Mouse (Mus musculus): Measurements from ENCODE around the gene Ccpg1os. TPM values are rescaled to one million over a fixed set of nuclear protein-coding genes. Genes with fewer than 3 reads are reported as not detected.

Gene Ccpg1os
- total RNA-seq, 2 experiments from 2014 or later, result 9.9 to 11.1 TPM

GRCm38 (mm10) chr9:72988706-72989105, 3.5 kb upstream of the Ccpg1os start:
- no peak for DNase-seq (ENCODE audit: extremely low spot score in 1 of 2, low spot score in 1 of 2)

DNA sequence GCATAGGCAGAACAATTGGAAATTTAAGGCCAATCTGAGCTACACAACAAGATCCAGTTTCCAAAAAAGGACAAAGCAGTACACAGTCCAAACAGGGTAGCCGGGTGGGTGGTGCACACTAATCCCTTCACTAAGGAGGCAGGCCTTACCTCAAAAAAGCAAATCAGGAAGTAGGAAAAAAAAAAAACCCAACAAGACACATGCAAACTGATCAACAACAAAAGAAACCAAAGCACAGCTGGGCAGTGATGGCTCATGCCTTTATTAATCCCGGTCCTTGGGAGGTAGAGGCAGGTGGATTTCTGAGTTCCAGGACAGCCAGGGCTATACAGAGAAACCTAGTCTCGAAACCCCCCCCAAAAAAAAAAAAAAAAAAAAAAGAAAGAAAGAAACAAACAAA, 2.5 kb upstream of the Ccpg1os start:
- DNase-seq (ENCODE audit: extremely low spot score in 1 of 2, low spot score in 1 of 2), result no peak

- no peak for DNase-seq (ENCODE audit: extremely low spot score in 1 of 2, low spot score in 1 of 2)
Observed at GRCm38 (mm10) chr9:72983066-72983465, 2.1 kb downstream of the Ccpg1os start.

GRCm38 (mm10) chr9:72975242-72975641, 9.9 kb downstream of the Ccpg1os start:
- DNase-seq (ENCODE audit: extremely low spot score in 1 of 2, low spot score in 1 of 2), result no peak

GRCm38 (mm10) chr9:72974734-72975133, 10.4 kb downstream of the Ccpg1os start:
- no peak for DNase-seq (ENCODE audit: extremely low spot score in 1 of 2, low spot score in 1 of 2)

- DNase-seq (ENCODE audit: extremely low spot score in 1 of 2, low spot score in 1 of 2), result no peak
Observed at GRCm38 (mm10) chr9:72972984-72973383, 12.2 kb downstream of the Ccpg1os start.

DNA sequence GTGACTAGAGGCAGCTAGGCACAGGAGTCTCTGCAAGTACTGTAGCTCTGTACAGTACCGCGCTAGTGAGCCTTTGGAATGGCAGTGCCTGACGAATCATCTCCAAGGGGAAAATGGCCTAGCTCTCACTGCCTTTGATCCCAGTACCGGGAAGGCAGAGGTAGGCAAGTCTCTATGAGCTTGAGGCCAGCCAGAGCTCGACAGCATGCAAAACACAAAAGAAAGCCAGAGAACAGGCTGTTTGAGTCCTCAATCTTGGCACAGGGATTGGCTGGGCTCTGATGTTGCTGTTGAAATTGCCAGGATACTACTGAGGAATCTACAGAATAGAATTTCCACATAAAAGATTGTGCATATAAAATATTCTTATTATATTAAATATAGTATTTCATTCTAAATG, 12.7 kb downstream of the Ccpg1os start:
- no peak for DNase-seq (ENCODE audit: extremely low spot score in 1 of 2, low spot score in 1 of 2)

- DNase-seq (ENCODE audit: extremely low spot score in 1 of 2, low spot score in 1 of 2), result no peak
Observed at GRCm38 (mm10) chr9:72969874-72970273, 15.3 kb downstream of the Ccpg1os start.

DNA sequence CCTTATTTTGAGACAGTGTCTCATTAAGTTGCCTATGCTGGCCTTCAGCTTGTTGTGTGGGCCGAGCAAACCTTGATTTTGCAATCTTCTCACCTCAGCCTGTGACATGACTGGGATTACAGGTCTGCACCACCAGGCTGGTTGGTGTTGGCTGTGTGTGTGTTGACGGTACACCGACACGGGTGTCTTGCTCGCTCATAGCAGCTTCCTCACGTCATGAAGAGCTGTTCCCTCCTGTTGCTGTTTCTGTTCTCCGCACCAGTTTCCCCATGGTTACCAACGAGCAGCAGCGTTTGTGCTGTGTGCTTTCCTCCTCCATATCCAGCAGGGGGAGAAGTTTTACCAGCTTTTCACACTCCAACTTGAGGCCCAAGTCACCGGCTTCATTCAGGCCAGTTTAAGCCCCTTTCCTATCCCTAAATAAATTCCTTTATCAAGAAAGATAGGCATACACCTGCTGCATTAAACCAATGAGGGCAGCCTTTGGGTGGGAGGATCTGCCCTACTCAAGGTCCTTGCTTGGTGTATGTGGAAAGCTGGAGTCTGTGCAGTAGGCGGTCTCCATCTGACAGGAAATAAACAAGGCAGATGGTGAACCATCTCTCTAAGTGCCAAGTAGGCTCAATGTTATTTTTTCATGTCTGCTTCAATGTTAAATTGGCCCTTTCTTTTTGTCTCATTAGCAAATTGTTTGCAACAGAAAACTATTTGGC, 16.7 kb downstream of the Ccpg1os start:
- DNase-seq (ENCODE audit: extremely low spot score in 1 of 2, low spot score in 1 of 2), result peak; percentile 36 to 59

DNA sequence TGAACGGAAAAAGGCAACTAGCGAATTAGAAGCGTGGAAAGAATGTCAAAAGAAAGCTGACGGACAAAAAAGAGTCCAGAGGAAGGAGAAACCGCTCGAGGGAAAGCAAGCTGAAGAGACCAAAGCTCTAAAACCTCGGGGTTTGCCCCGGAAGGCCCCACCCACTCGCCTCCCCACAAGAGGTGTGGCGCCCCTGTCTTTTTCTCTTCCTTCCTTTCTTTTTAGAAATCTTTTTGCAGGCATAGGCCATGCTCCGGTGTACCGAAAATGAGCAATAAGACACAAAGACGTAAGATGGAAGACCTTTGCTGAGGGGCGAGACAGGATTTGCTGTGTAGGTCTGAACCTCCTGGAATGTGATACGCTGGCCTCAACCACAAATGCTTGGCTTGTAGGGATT, 23.2 kb downstream of the Ccpg1os start:
- DNase-seq (ENCODE audit: extremely low spot score in 1 of 2, low spot score in 1 of 2), result no peak

DNA sequence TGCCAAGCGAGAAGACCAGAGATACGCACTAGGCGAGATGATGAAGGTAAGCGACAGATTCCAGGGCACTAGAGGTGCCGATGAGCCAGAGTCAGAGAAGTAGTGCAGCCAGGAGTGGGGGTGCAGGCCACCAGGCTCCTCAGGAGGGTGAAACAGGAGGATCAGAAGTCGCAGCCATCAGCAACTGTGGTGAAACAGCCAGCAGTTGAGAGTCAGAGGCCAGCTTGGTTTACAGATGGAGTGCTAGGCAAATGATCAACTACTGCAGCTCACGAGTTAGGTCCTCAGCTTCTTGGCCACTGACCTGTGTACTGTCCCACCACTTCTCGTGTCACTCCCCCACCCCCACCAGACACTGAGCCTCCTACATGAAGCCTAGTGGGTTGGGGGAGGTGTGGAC, 23.8 kb downstream of the Ccpg1os start:
- DNase-seq (ENCODE audit: extremely low spot score in 1 of 2, low spot score in 1 of 2), result no peak

DNA sequence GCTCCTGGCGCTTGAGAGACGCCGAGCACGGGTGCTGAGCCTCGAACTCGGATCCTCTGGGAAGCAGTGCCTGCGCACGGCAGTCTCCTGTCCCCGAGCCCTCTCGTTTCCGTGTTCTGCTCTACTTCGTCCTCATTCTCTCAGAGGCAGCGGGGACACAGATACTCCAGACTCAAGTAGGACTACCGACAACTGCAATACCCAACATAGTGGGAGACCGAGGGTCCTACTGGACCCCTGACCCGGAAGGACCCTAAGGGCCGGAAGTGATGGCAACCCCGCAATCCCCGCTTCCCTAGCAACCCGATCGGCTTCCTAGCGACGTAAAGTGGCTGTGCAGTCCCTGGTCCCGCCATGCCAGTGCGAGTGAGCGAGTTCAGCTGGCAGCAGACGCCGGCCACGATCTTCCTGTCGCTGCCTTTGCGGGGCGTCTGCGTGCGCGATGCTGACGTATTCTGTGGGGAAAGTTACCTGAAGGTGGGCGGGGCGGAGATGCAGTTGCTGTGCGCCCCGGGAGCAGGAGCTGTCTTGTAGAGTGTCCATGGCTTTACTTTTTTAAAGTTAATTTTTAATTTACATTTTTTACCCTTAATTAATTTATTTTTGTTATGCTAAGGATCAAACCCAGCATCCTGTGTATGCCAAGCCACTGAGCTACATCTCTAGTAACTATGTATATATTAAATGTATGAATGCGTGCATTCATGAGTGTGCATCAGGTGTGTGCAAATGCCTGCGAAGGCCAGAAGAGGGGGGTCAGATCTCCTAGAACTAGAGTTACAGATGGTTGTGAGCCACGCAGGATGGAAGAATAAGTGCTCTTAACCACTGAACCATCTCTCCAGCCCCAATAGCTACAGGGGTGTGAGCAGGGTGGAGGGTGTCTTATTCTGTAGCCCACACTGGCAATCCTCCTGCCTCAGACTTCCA, 26.4 kb downstream of the Ccpg1os start, which contains the start of the genes Dyx1c1 and Gm44503:
Gene Dyx1c1 (plus strand): TSS at position 265 of the 930 bp plus-strand sequence.
Gene Gm44503 (plus strand): TSS at position 332 of the 930 bp plus-strand sequence.
- peak; percentile 42 to 56 for DNase-seq (ENCODE audit: extremely low spot score in 1 of 2, low spot score in 1 of 2)

- DNase-seq (ENCODE audit: extremely low spot score in 1 of 2, low spot score in 1 of 2), result no peak
Observed at GRCm38 (mm10) chr9:72955546-72955945, 29.6 kb downstream of the Ccpg1os start.

- no peak for DNase-seq (ENCODE audit: extremely low spot score in 1 of 2, low spot score in 1 of 2)
Observed at GRCm38 (mm10) chr9:72954746-72955145, 30.4 kb downstream of the Ccpg1os start.

DNA sequence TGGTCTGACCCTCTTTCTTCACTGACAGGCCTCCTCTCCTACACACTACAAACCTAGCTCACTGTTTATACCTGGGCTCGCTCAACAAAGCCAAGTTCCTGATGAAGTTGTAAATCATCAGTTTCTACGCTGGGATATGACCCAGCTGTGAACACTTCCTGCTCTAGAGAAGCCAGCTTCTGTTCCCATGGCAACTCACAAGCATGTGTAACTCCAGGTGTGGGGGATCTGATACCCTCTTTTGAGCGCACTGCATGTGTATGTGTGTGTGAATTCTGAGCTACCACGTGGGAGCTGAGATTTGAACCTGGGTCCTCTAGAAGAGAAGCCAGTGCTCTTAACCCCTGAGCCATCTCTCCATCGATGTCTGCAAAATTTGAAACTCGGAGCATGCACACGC, 35.6 kb downstream of the Ccpg1os start:
- DNase-seq (ENCODE audit: extremely low spot score in 1 of 2, low spot score in 1 of 2), result no peak

- no peak for DNase-seq (ENCODE audit: extremely low spot score in 1 of 2, low spot score in 1 of 2)
Observed at GRCm38 (mm10) chr9:72947010-72947409, 38.2 kb downstream of the Ccpg1os start.

- DNase-seq (ENCODE audit: extremely low spot score in 1 of 2, low spot score in 1 of 2), result no peak
Observed at GRCm38 (mm10) chr9:72944286-72944685, 40.9 kb downstream of the Ccpg1os start.

DNA sequence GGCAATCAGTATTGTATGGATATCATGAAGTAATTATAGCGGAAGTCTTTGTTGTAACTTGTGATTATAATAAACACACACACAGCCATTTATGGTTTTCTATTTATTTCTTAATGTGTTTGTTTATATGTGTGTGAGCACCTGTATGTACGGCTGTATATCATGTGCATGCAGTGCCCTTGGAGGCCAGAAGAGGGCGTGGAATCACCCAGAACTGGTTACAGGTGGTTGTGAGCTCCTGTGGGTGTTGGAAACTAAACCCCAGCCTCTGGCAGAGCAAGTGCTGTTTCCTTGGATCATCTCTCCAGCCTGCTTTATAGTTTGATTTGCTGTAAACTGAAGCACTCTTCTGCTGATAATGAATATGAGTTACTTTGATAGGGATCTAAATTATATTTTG, 41.8 kb downstream of the Ccpg1os start:
- no peak for DNase-seq (ENCODE audit: extremely low spot score in 1 of 2, low spot score in 1 of 2)

GRCm38 (mm10) chr9:72936301-72936700, 48.9 kb downstream of the Ccpg1os start:
- DNase-seq (ENCODE audit: extremely low spot score in 1 of 2, low spot score in 1 of 2), result no peak

DNA sequence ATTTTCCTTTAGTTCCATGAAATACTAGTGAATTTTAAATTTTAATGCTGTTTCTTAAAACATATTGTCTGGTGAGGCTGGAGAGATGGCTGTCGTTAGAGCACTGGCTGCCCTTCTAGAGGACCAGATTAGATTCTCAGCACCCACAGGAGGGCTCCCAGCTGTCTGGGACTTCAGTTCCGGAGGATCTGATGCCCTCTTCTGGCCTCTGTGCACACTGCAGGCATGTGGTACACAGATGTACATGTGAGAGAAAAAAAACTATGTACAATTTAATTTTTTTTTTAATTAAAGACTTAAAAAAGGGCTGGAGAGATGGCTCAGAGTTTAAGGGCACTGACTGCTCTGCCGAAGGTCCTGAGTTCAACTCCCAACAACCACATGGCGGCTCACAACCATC, 49.9 kb downstream of the Ccpg1os start:
- no peak for DNase-seq (ENCODE audit: extremely low spot score in 1 of 2, low spot score in 1 of 2)

DNA sequence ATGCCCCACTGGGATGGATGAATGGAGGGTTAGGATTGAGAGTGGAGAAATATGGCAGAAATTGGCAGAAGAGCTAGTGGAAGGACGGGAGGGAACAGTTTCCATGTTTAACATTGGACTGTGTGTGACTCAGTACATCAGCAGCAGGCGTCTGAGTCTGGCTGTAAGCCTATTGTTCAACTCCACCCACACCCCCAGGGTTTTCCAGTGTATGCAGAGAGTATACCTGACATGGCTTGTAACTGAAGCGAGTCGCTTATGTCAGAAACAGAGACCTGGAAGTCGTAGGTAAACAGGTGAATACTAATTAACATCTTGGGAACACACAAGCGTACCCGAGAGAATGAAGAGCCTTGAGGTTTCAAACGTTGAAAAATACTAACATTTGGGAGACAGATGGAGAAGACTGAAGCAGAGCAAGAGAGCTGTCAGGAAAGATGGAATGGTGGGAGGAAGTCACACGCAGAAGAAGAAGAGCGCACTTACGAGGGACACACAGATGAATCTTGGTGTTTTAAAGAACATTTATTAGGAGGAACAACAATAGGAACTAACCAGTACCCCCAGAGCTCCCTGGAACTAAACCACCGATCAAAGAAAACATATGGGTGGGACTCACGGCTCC, 53.9 kb downstream of the Ccpg1os start:
- peak in 1 of 2 experiments; percentile 44 for DNase-seq (ENCODE audit: extremely low spot score in 1 of 2, low spot score in 1 of 2)
